Mouse (Mus musculus) heart, embryonic 11.5 days (tissue): ENCODE data around the gene Ppp1ca. TPM values are rescaled to one million over a fixed set of nuclear protein-coding genes. Genes with fewer than 3 reads are reported as not detected.

ENCODE experiments used
- ATAC-seq: fragments of 200-750 bp; cut with Nextera tagmentation; replicated peaks from 2 replicates; pipeline ENCODE4 v1.8.0; 2017; ENCODE audit warnings: moderate library complexity; ENCODE audit not compliant: insufficient number of reproducible peaks, low FRiP score, low TSS enrichment
- H3K27ac ChIP-seq: fragments of 300-500 bp; sonication (generic); 2 replicates; pipeline ENCODE4 v1.5.1; 2014; ENCODE audit warnings: mild to moderate bottlenecking, low read depth, low read length
- H3K27me3 ChIP-seq: fragments of 300-500 bp; sonication (generic); 2 replicates; pipeline ENCODE4 v1.6.1; 2014; ENCODE audit warnings: mild to moderate bottlenecking, low read length, mixed read lengths; ENCODE audit not compliant: control insufficient read depth, insufficient read depth
- H3K36me3 ChIP-seq: fragments of 300-500 bp; sonication (generic); 2 replicates; pipeline ENCODE4 v1.6.1; 2014; ENCODE audit warnings: mild to moderate bottlenecking, low read length, moderate library complexity, mixed read lengths; ENCODE audit not compliant: control insufficient read depth, insufficient read depth
- H3K4me1 ChIP-seq: fragments of 300-500 bp; sonication (generic); 2 replicates; pipeline ENCODE4 v1.6.1; 2014; ENCODE audit warnings: low read length; ENCODE audit not compliant: control insufficient read depth, insufficient read depth
- H3K4me2 ChIP-seq: fragments of 300-500 bp; sonication (generic); 2 replicates; pipeline ENCODE4 v1.6.1; 2014; ENCODE audit warnings: mild to moderate bottlenecking, moderate library complexity
- H3K4me3 ChIP-seq: fragments of 300-500 bp; sonication (generic); 2 replicates; pipeline ENCODE4 v1.5.1; 2014; ENCODE audit warnings: low read depth, low read length
- H3K9ac ChIP-seq: fragments of 300-500 bp; sonication (generic); 2 replicates; pipeline ENCODE4 v1.6.1; 2014; ENCODE audit warnings: mild to moderate bottlenecking, low read depth, low read length, moderate library complexity
- H3K9me3 ChIP-seq: fragments of 300-500 bp; sonication (generic); replicated peaks from 2 replicates; pipeline ENCODE4 v1.6.1; 2016; ENCODE audit warnings: low read length; ENCODE audit not compliant: control insufficient read depth
- WGBS: fragments of 180-500 bp; shearing (Covaris S2); extraction: QIAGEN DNeasy Blood & Tissue Kit; methylation state at CpG from one replicate; pipeline ENCODE4 v1.1.7; 2014; ENCODE audit not compliant: insufficient replicate concordance; 5-methylcytosine and 5-hydroxymethylcytosine counted together
- polyA plus RNA-seq: library from polyadenylated mRNA; unstranded; fragments of >200 nt; fragmentation: Nextera tagmentation; extraction: Ambion mirVana; gene quantifications from 2 replicates; pipeline ENCODE4 v1.2.1, GENCODE M21; 2014

Gene Ppp1ca
- polyA plus RNA-seq, 1 experiment from 2014 or later: 749 TPM

GRCm38 (mm10) chr19:4197180-4197579 lies 5.3 kb downstream of the Ppp1ca start:
- H3K4me1 ChIP-seq: peaks cover 38% of the 10 kb centered on the region
- WGBS: 59% methylated on average over 3 of the region's 3 CpGs

GRCm38 (mm10) chr19:4201291-4201909 lies 9.5 kb downstream of the Ppp1ca start, which contains the start of gene Rad9a:
Gene Rad9a, minus strand, starts transcription at chr19:4201662.
- H3K4me1 ChIP-seq: peaks cover 24% of the 10 kb centered on the region
- H3K36me3 ChIP-seq: peaks cover 10% of the 10 kb centered on the region
- peak within 1 kb of the TSS; percentile 82 for H3K9ac ChIP-seq
- peak; percentile 88 for ATAC-seq
- H3K27me3 ChIP-seq: peaks cover 6% of the 10 kb centered on the region
- peak within 1 kb of the TSS; percentile 80 for H3K4me2 ChIP-seq
- H3K27ac ChIP-seq: peak within 1 kb of the TSS; percentile 60; the same call in 1 of the 2 replicates
- under 1% methylated on average over 34 of the region's 34 CpGs for WGBS
- no peaks in the 10 kb centered on the region for H3K9me3 ChIP-seq
- peak within 1 kb of the TSS; percentile 71 for H3K4me3 ChIP-seq

More at GRCm38 (mm10) chr19:4197180-4197579, 5.3 kb downstream of the Ppp1ca start:
- Histone ChIP-seq H3K9ac (no peak overlapping the region), H3K27me3 (no peaks in the 10 kb centered on the region), H3K4me2 (no peak overlapping the region), H3K9me3 (no peaks in the 10 kb centered on the region), H3K4me3 (no peak overlapping the region), H3K36me3 (peaks cover 27% of the 10 kb centered on the region), H3K27ac (no peak overlapping the region)
- ATAC-seq: no peak

- peaks cover 6% of the 10 kb centered on the region for H3K27me3 ChIP-seq
- peak overlapping the region; percentile 82 for H3K9ac ChIP-seq
- peak overlapping the region; percentile 71 for H3K4me3 ChIP-seq
- H3K36me3 ChIP-seq: peaks cover 8% of the 10 kb centered on the region
- ATAC-seq: no peak
- H3K4me1 ChIP-seq: peaks cover 19% of the 10 kb centered on the region
- H3K9me3 ChIP-seq: no peaks in the 10 kb centered on the region
- peak overlapping the region; percentile 80 for H3K4me2 ChIP-seq
- H3K27ac ChIP-seq: no peak overlapping the region
- WGBS: 28% methylated on average over 7 of the region's 7 CpGs
Measured at GRCm38 (mm10) chr19:4202149-4202548, 10.3 kb downstream of the Ppp1ca start.

GRCm38 (mm10) chr19:4203148-4203547 lies 11.3 kb downstream of the Ppp1ca start:
- H3K9me3 ChIP-seq: no peaks in the 10 kb centered on the region
- H3K27me3 ChIP-seq: peaks cover 6% of the 10 kb centered on the region
- WGBS: 60% methylated on average over 3 of the region's 3 CpGs
- H3K4me3 ChIP-seq: no peak overlapping the region
- ATAC-seq: no peak
- peaks cover 6% of the 10 kb centered on the region; the same call in 1 of the 2 replicates for H3K36me3 ChIP-seq
- no peak overlapping the region for H3K27ac ChIP-seq
- H3K4me1 ChIP-seq: peaks cover 19% of the 10 kb centered on the region
- 0 out of 2 replicates have a peak overlapping the region, but pooled peaks have one; percentile 22 for H3K9ac ChIP-seq
- H3K4me2 ChIP-seq: no peak overlapping the region

- no peak for ATAC-seq
- Histone ChIP-seq H3K4me3 (no peak overlapping the region), H3K4me1 (peaks cover 19% of the 10 kb centered on the region), H3K27ac (peak overlapping the region; percentile 12; the same call in 1 of the 2 replicates), H3K9me3 (no peaks in the 10 kb centered on the region), H3K4me2 (no peak overlapping the region), H3K9ac (no peak overlapping the region), H3K36me3 (peaks cover 5% of the 10 kb centered on the region; the same call in 1 of the 2 replicates), H3K27me3 (peaks cover 9% of the 10 kb centered on the region)
- WGBS: 63% methylated on average over 13 of the region's 13 CpGs
Measured at GRCm38 (mm10) chr19:4203604-4204326, 11.9 kb downstream of the Ppp1ca start.

- Histone ChIP-seq H3K9ac (no peak overlapping the region), H3K4me1 (peaks cover 19% of the 10 kb centered on the region), H3K36me3 (no peaks in the 10 kb centered on the region), H3K9me3 (no peaks in the 10 kb centered on the region), H3K27ac (no peak overlapping the region), H3K27me3 (peaks cover 10% of the 10 kb centered on the region), H3K4me3 (no peak overlapping the region), H3K4me2 (no peak overlapping the region)
- no peak for ATAC-seq
- 50% methylated on average over 4 of the region's 4 CpGs for WGBS
Measured at GRCm38 (mm10) chr19:4204889-4205288, 13.0 kb downstream of the Ppp1ca start.

GRCm38 (mm10) chr19:4206971-4207370 lies 15.1 kb downstream of the Ppp1ca start:
- H3K36me3 ChIP-seq: no peaks in the 10 kb centered on the region
- no peak overlapping the region for H3K4me2 ChIP-seq
- H3K27ac ChIP-seq: no peak overlapping the region
- no peak overlapping the region for H3K4me3 ChIP-seq
- no peak overlapping the region for H3K9ac ChIP-seq
- no peak; the same call in 1 of the 2 replicates for ATAC-seq
- WGBS: 0% methylated on average over 2 of the region's 2 CpGs
- peaks cover 24% of the 10 kb centered on the region for H3K27me3 ChIP-seq
- no peaks in the 10 kb centered on the region for H3K9me3 ChIP-seq
- H3K4me1 ChIP-seq: peaks cover 6% of the 10 kb centered on the region

- H3K27me3 ChIP-seq: peaks cover 37% of the 10 kb centered on the region
- H3K9ac ChIP-seq: no peak overlapping the region
- 69% methylated on average over 5 of the region's 5 CpGs for WGBS
- no peaks in the 10 kb centered on the region for H3K36me3 ChIP-seq
- H3K4me1 ChIP-seq: peaks cover 12% of the 10 kb centered on the region
- no peak for ATAC-seq
- no peak overlapping the region for H3K4me3 ChIP-seq
- no peaks in the 10 kb centered on the region for H3K9me3 ChIP-seq
- H3K27ac ChIP-seq: no peak overlapping the region
- no peak overlapping the region for H3K4me2 ChIP-seq
Measured at GRCm38 (mm10) chr19:4208563-4208962, 16.7 kb downstream of the Ppp1ca start.
